Mouse (Mus musculus) intestine, postnatal 0 days (tissue): ENCODE results near the gene Pdk2. TPM values are rescaled to one million over a fixed set of nuclear protein-coding genes. Genes with fewer than 3 reads are reported as not detected.

Source experiments
- ATAC-seq: fragments of 200-750 bp; cut with Nextera tagmentation; 2 replicates; pipeline ENCODE4 v1.8.0; 2017; ENCODE audit warnings: mild to moderate bottlenecking, moderate TSS enrichment, moderate library complexity
- H3K27ac ChIP-seq: fragments of 300-500 bp; sonication (generic); 2 replicates; pipeline ENCODE4 v1.5.1; 2014; ENCODE audit warnings: mild to moderate bottlenecking, low read depth, low read length, moderate library complexity
- H3K27me3 ChIP-seq: fragments of 300-500 bp; sonication (generic); replicated peaks from 2 replicates; pipeline ENCODE4 v1.6.1; 2014; ENCODE audit warnings: low read length, mixed read lengths; ENCODE audit not compliant: control insufficient read depth, insufficient read depth
- H3K36me3 ChIP-seq: fragments of 300-500 bp; sonication (generic); 2 replicates; pipeline ENCODE4 v1.6.1; 2014; ENCODE audit warnings: mild to moderate bottlenecking, moderate library complexity; ENCODE audit not compliant: control insufficient read depth, insufficient read depth
- H3K4me1 ChIP-seq: fragments of 300-500 bp; sonication (generic); replicated peaks from 2 replicates; pipeline ENCODE4 v1.6.1; 2014; ENCODE audit warnings: antibody characterized with exemption, low read length, mixed read lengths; ENCODE audit not compliant: control insufficient read depth, insufficient read depth
- H3K4me2 ChIP-seq: fragments of 300-500 bp; sonication (generic); replicated peaks from 2 replicates; pipeline ENCODE4 v1.6.1; 2014; ENCODE audit warnings: low read depth, mild to moderate bottlenecking, moderate library complexity
- H3K4me3 ChIP-seq: fragments of 300-500 bp; sonication (generic); 2 replicates; pipeline ENCODE4 v1.5.1; 2014; ENCODE audit warnings: low read depth, low read length
- H3K9ac ChIP-seq: fragments of 300-500 bp; sonication (generic); 2 replicates; pipeline ENCODE4 v1.6.1; 2014; ENCODE audit warnings: mild to moderate bottlenecking, low read depth, low read length
- H3K9me3 ChIP-seq: fragments of 300-500 bp; sonication (generic); 2 replicates; pipeline ENCODE4 v1.6.1; 2016; ENCODE audit warnings: mixed run types; ENCODE audit not compliant: control insufficient read depth
- CTCF ChIP-seq: sonication (generic); IDR thresholded peaks from 2 replicates; pipeline ENCODE4 v1.5.1; 2016; ENCODE audit warnings: low read depth, mild to moderate bottlenecking, control low read depth, antibody characterized with exemption, moderate library complexity
- WGBS: fragments of 180-500 bp; shearing (Covaris S2); extraction: QIAGEN DNeasy Blood & Tissue Kit; methylation state at CpG from one replicate; pipeline ENCODE4 v1.1.7; 2014; 5-methylcytosine and 5-hydroxymethylcytosine counted together
- polyA plus RNA-seq: library from polyadenylated mRNA; unstranded; fragments of >200 nt; fragmentation: Nextera tagmentation; extraction: Ambion mirVana; gene quantifications from 2 replicates; pipeline ENCODE4 v1.2.1, GENCODE M21; 2015

Pdk2 gene
- polyA plus RNA-seq, 1 experiment from 2014 or later = 57.4 TPM

DNA sequence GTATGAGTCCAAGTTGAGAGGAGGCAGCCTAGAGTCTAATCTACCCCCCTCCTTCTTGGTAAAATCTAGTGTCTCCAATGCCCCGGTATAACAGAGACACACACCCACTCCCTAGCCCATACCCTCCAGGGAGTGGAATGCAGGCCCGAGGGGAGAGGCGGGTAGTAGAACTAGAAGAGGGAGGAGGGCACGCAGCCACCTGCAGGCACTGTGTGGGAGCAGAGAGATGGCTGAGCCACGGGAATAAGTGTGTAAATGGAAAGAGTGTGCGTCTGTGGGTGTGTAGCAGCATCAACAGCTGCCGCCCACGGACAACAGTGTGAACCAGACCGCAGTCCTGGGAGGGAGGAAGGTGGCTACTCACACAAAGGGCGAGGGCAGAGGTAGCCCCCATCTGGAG is 6.3 kb downstream of the Pdk2 start:
- H3K36me3 ChIP-seq = peaks cover 40% of the 10 kb centered on the region
- no peak overlapping the region for H3K27ac ChIP-seq
- no peak overlapping the region for H3K9ac ChIP-seq
- no peak overlapping the region for H3K4me3 ChIP-seq
- 81% methylated on average over 10 of the region's 10 CpGs for WGBS
- no peak for ATAC-seq
- no peaks in the 10 kb centered on the region; the same call in 1 of the 2 replicates for H3K4me1 ChIP-seq
- no peaks in the 10 kb centered on the region for H3K27me3 ChIP-seq
- H3K4me2 ChIP-seq = no peak overlapping the region
- TF ChIP-seq CTCF = no peak
- H3K9me3 ChIP-seq = no peaks in the 10 kb centered on the region

DNA sequence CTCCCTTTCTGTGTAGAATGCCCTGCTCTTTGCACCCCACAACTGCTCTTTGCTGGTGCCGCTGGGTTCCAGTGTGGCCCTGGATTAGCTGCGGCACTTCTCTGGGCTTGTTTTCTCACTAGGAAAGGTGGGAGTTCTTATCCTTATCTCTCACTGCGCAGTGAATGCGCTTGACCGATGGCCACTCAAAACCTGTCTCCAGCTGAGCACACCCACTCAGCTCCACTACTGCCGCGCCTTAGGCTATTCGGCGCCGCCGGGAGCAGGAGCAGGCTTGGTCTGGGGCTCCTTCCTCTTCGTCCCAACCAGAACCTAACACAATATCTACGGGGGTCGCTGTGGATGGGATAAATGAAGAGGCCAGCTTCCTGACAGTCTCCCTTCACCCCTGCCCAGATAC is 7.5 kb downstream of the Pdk2 start:
- no peak for ATAC-seq

GRCm38 (mm10) chr11:95032945-95033344 is 8.2 kb downstream of the Pdk2 start:
- peak; percentile 19; the same call in 1 of the 2 replicates for ATAC-seq
- Histone ChIP-seq H3K27me3 (no peaks in the 10 kb centered on the region), H3K4me3 (no peak overlapping the region), H3K27ac (no peak overlapping the region), H3K36me3 (peaks cover 59% of the 10 kb centered on the region), H3K9ac (no peak overlapping the region), H3K4me2 (no peak overlapping the region), H3K4me1 (no peaks in the 10 kb centered on the region), H3K9me3 (no peaks in the 10 kb centered on the region)
- WGBS = 22% methylated on average over 6 of the region's 6 CpGs
- no peak for TF ChIP-seq CTCF

More for the DNA sequence above, 7.5 kb downstream of the Pdk2 start:
- H3K27me3 ChIP-seq = no peaks in the 10 kb centered on the region
- H3K36me3 ChIP-seq = peaks cover 53% of the 10 kb centered on the region
- H3K9me3 ChIP-seq = no peaks in the 10 kb centered on the region
- no peak overlapping the region for H3K4me3 ChIP-seq
- H3K4me2 ChIP-seq = 0 out of 2 replicates have a peak overlapping the region, but pooled peaks have one; percentile 1
- WGBS = 37% methylated on average over 14 of the region's 14 CpGs
- TF ChIP-seq CTCF = no peak
- no peak overlapping the region for H3K9ac ChIP-seq
- no peaks in the 10 kb centered on the region for H3K4me1 ChIP-seq
- H3K27ac ChIP-seq = no peak overlapping the region

DNA sequence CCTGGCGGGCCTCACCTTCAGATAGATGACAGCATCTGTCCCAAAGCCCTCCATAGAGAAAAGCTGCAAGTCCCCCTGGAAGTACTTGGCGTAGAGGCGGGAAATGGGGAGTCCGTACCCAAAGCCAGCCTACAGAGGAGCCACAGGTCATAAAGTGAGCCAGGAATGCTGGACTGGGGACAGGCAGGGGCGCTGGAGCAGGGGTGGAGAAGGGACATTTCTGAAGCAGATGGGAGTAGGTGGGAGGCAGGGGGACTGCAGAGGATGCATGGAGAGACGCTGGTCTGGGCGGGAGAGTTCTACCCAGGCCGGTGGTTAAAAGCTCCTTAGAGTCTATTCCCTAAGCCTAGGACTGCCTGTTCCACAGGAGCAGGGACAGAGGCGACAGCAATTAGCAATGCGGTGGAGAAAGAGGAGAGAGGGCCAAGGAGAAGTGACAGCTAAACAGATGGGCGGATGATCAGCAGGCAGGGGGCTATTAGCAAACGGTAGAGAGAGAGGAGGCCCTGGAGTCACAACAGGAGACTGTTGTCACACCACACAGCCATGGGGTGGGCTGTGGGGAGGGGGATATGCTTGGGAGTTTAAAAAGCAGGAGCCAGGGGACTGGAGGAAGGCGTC is 13.2 kb downstream of the Pdk2 start:
- 60% methylated on average over 13 of the region's 13 CpGs for WGBS

GRCm38 (mm10) chr11:95026849-95027248 is 14.3 kb downstream of the Pdk2 start:
- 85% methylated on average over 6 of the region's 6 CpGs for WGBS
- Histone ChIP-seq H3K27ac (no peak overlapping the region), H3K9me3 (no peaks in the 10 kb centered on the region), H3K36me3 (peaks cover 64% of the 10 kb centered on the region), H3K9ac (no peak overlapping the region), H3K4me2 (no peak overlapping the region), H3K4me3 (no peak overlapping the region), H3K4me1 (no peaks in the 10 kb centered on the region), H3K27me3 (no peaks in the 10 kb centered on the region)
- TF ChIP-seq CTCF = no peak
- no peak for ATAC-seq

More for the DNA sequence above, 13.2 kb downstream of the Pdk2 start:
- Histone ChIP-seq H3K4me2 (no peak overlapping the region), H3K4me3 (no peak overlapping the region), H3K9ac (no peak overlapping the region), H3K27me3 (no peaks in the 10 kb centered on the region), H3K36me3 (peaks cover 58% of the 10 kb centered on the region), H3K27ac (no peak overlapping the region), H3K4me1 (no peaks in the 10 kb centered on the region), H3K9me3 (no peaks in the 10 kb centered on the region)
- no peak for TF ChIP-seq CTCF
- ATAC-seq = no peak

DNA sequence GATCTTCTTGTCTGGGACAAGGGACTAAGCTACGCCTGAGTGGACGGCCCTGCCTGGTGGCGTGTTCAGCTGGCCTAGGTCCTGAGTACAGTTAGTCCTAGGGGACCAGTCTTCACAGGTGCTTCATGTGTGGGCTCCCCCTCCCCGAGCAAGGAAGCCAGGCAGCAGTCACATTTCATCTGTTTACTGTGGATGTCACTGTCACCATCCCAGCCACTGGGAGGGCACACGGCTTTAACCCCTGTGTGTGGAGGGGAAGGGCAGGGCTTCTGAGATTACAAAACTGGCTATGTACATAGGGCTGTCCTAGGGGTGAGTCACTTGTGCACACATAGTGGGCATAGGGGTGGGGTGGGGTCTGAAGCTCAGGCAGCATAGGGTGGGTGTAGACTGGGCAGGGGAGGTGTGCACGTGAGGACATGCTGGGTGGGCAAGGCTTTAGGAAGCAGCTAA is 15.0 kb downstream of the Pdk2 start:
- no peak overlapping the region for H3K4me3 ChIP-seq
- no peak overlapping the region for H3K9ac ChIP-seq
- H3K27me3 ChIP-seq = no peaks in the 10 kb centered on the region
- H3K27ac ChIP-seq = no peak overlapping the region
- peaks cover 56% of the 10 kb centered on the region for H3K36me3 ChIP-seq
- 67% methylated on average over 6 of the region's 6 CpGs for WGBS
- H3K4me2 ChIP-seq = no peak overlapping the region
- TF ChIP-seq CTCF = no peak
- no peaks in the 10 kb centered on the region for H3K9me3 ChIP-seq
- no peak for ATAC-seq
- no peaks in the 10 kb centered on the region for H3K4me1 ChIP-seq
